Mouse (Mus musculus): ENCODE measurements around the gene Zfp281. TPM values are rescaled to one million over a fixed set of nuclear protein-coding genes. Genes with fewer than 3 reads are reported as not detected.

Zfp281 gene
- polyA plus RNA-seq, 1 experiment from 2014 or later, result 33.6 TPM

Other genes with a start within 250 kb of the Zfp281 start
- 17.5 and 18.2 TPM in 2 replicates for gene Ddx59, start 209.6 kb upstream of the Zfp281 start, polyA plus RNA-seq (2016; fragmentation: Nextera tagmentation; extraction: Ambion mirVana)
- gene Kif14, start 158.6 kb upstream of the Zfp281 start, polyA plus RNA-seq (2016; fragmentation: Nextera tagmentation; extraction: Ambion mirVana), result 5.3 and 6.4 TPM in 2 replicates